Mouse (Mus musculus): ENCODE data around the gene Utp11.

Gene Utp11

GRCm38 (mm10) chr4:124672347-124673320 lies 20.8 kb downstream of the Utp11 start:
- no peak for DNase-seq (ENCODE audit: low read depth)

- DNase-seq (ENCODE audit: low read depth), result no peak
Observed at GRCm38 (mm10) chr4:124671583-124671982, 21.8 kb downstream of the Utp11 start.

- no peak for DNase-seq (ENCODE audit: low read depth)
Observed at GRCm38 (mm10) chr4:124670232-124670631, 23.2 kb downstream of the Utp11 start.

- DNase-seq (ENCODE audit: low read depth), result no peak
Observed at GRCm38 (mm10) chr4:124668078-124668477, 25.3 kb downstream of the Utp11 start.

GRCm38 (mm10) chr4:124667476-124668033 lies 25.8 kb downstream of the Utp11 start:
- DNase-seq (ENCODE audit: low read depth), result no peak

GRCm38 (mm10) chr4:124664604-124665003 lies 28.8 kb downstream of the Utp11 start:
- DNase-seq (ENCODE audit: low read depth), result peak; percentile 67

GRCm38 (mm10) chr4:124664185-124664584 lies 29.2 kb downstream of the Utp11 start:
- DNase-seq (ENCODE audit: low read depth), result no peak

GRCm38 (mm10) chr4:124663034-124663433 lies 30.4 kb downstream of the Utp11 start:
- DNase-seq (ENCODE audit: low read depth), result peak; percentile 34

- no peak for DNase-seq (ENCODE audit: low read depth)
Observed at GRCm38 (mm10) chr4:124660603-124661002, 32.8 kb downstream of the Utp11 start.

GRCm38 (mm10) chr4:124659251-124660217 lies 33.9 kb downstream of the Utp11 start:
- DNase-seq (ENCODE audit: low read depth), result no peak

GRCm38 (mm10) chr4:124658412-124658851 lies 35.0 kb downstream of the Utp11 start:
- no peak for DNase-seq (ENCODE audit: low read depth)

- no peak for DNase-seq (ENCODE audit: low read depth)
Observed at GRCm38 (mm10) chr4:124657781-124658180, 35.6 kb downstream of the Utp11 start.

GRCm38 (mm10) chr4:124656854-124657650 lies 36.3 kb downstream of the Utp11 start:
- no peak for DNase-seq (ENCODE audit: low read depth)

- no peak for DNase-seq (ENCODE audit: low read depth)
Observed at GRCm38 (mm10) chr4:124656518-124656853, 36.9 kb downstream of the Utp11 start, which contains the start of gene Pou3f1. Pou3f1 (plus strand) TSS chr4:124656807.

GRCm38 (mm10) chr4:124652886-124653285 lies 40.5 kb downstream of the Utp11 start:
- DNase-seq (ENCODE audit: low read depth), result peak; percentile 57

- DNase-seq (ENCODE audit: low read depth), result no peak
Observed at GRCm38 (mm10) chr4:124647909-124648308, 45.5 kb downstream of the Utp11 start.

- DNase-seq (ENCODE audit: low read depth), result peak; percentile 63
Observed at GRCm38 (mm10) chr4:124646591-124646990, 46.8 kb downstream of the Utp11 start.

- DNase-seq (ENCODE audit: low read depth), result peak; percentile 42
Observed at GRCm38 (mm10) chr4:124644974-124645433, 48.4 kb downstream of the Utp11 start.

GRCm38 (mm10) chr4:124643859-124644258 lies 49.5 kb downstream of the Utp11 start:
- no peak for DNase-seq (ENCODE audit: low read depth)

- DNase-seq (ENCODE audit: low read depth), result no peak
Observed at GRCm38 (mm10) chr4:124639715-124640114, 53.7 kb downstream of the Utp11 start.

GRCm38 (mm10) chr4:124633281-124633680 lies 60.1 kb downstream of the Utp11 start:
- peak; percentile 68 for DNase-seq (ENCODE audit: low read depth)
